Mouse (Mus musculus) heart, embryonic 12.5 days (tissue): Measurements from ENCODE around the gene Smim14. TPM values are rescaled to one million over a fixed set of nuclear protein-coding genes. Genes with fewer than 3 reads are reported as not detected.
A peak's percentile ranks its signal among the peaks of the same experiment; 100 is the strongest.

Experiments
- ATAC-seq: fragments of 200-750 bp; cut with Nextera tagmentation; 2 replicates; pipeline ENCODE4 v1.8.0; 2017; ENCODE audit warnings: moderate TSS enrichment, moderate library complexity; ENCODE audit not compliant: insufficient number of reproducible peaks, low FRiP score
- H3K27ac ChIP-seq: fragments of 300-500 bp; sonication (generic); 2 replicates; pipeline ENCODE4 v1.5.1; 2016; ENCODE audit warnings: mild to moderate bottlenecking, moderate library complexity; ENCODE audit not compliant: poor library complexity, severe bottlenecking
- H3K27me3 ChIP-seq: fragments of 300-500 bp; sonication (generic); replicated peaks from 2 replicates; pipeline ENCODE4 v1.6.1; 2016; ENCODE audit warnings: mild to moderate bottlenecking, moderate library complexity
- H3K36me3 ChIP-seq: fragments of 300-500 bp; sonication (generic); 2 replicates; pipeline ENCODE4 v1.6.1; 2016; ENCODE audit warnings: mild to moderate bottlenecking, moderate library complexity
- H3K4me1 ChIP-seq: fragments of 300-500 bp; sonication (generic); replicated peaks from 2 replicates; pipeline ENCODE4 v1.6.1; 2016; ENCODE audit warnings: mild to moderate bottlenecking
- H3K4me2 ChIP-seq: fragments of 300-500 bp; sonication (generic); 2 replicates; pipeline ENCODE4 v1.6.1; 2016; ENCODE audit warnings: mild to moderate bottlenecking, moderate library complexity
- H3K4me3 ChIP-seq: fragments of 300-500 bp; sonication (generic); 2 replicates; pipeline ENCODE4 v1.5.1; 2016; ENCODE audit warnings: mild to moderate bottlenecking
- H3K9ac ChIP-seq: fragments of 300-500 bp; sonication (generic); 2 replicates; pipeline ENCODE4 v1.6.1; 2016; ENCODE audit warnings: mild to moderate bottlenecking, moderate library complexity
- H3K9me3 ChIP-seq: fragments of 300-500 bp; sonication (generic); replicated peaks from 2 replicates; pipeline ENCODE4 v1.6.1; 2016; ENCODE audit warnings: mild to moderate bottlenecking, moderate library complexity
- WGBS: fragments of 180-500 bp; shearing (Covaris S2); methylation state at CpG from one replicate; pipeline ENCODE4 v1.1.7; 2016; 5-methylcytosine and 5-hydroxymethylcytosine counted together
- polyA plus RNA-seq: library from polyadenylated mRNA; unstranded; fragments of >200 nt; fragmentation: Nextera tagmentation; extraction: Ambion mirVana; gene quantifications from 2 replicates; pipeline ENCODE4 v1.2.1, GENCODE M21; 2016

Smim14 gene
- polyA plus RNA-seq, 1 experiment from 2014 or later = 124 TPM

DNA sequence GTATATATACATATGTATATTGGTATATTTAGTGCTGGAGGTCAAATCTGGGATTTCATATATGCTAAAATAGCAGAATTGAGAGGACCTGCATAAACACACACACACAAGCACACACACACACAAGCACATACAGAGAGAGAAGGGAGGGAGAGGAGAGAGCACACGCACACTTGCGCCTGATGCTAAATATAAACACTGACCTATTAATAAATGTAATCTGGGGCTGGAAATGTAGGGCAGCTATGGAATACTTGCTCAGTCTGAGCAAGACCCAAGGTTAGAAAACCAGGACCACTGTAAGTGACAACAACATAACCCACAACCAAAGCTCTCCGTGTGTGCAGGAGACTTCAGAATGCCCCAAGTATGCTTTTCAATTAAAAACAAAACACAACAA, 77.5 kb downstream of the Smim14 start:
- no peak overlapping the region for H3K4me2 ChIP-seq
- ATAC-seq = no peak
- no peaks in the 10 kb centered on the region for H3K9me3 ChIP-seq
- no peak overlapping the region for H3K9ac ChIP-seq
- peak overlapping the region; percentile 70 for H3K27ac ChIP-seq
- H3K27me3 ChIP-seq = no peaks in the 10 kb centered on the region
- H3K36me3 ChIP-seq = peaks cover 13% of the 10 kb centered on the region
- H3K4me1 ChIP-seq = peaks cover 54% of the 10 kb centered on the region
- H3K4me3 ChIP-seq = no peak overlapping the region
- WGBS = 52% methylated on average over 3 of the region's 3 CpGs

DNA sequence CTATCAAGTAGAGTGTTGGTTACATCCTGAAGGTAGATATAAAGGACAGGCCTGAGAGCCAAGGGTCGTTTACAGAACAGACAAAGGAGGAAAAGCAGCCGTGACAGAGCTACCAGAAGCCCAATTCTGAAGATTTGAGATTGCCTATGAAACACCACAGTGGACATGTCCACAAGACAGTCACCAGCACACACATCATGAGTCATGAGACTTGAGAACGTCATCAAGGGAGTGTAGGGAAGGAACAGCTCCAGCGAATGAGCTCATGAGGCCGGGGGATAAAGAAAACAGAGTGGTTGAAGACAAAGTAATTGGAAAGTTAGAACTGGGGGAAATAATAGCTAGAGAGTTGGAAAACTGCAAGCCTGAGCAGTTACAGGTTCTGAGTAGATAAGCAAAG, 79.1 kb downstream of the Smim14 start:
- no peak overlapping the region for H3K4me3 ChIP-seq
- no peaks in the 10 kb centered on the region for H3K27me3 ChIP-seq
- no peak overlapping the region for H3K9ac ChIP-seq
- no peak overlapping the region for H3K4me2 ChIP-seq
- ATAC-seq = peak; percentile 73
- WGBS = 31% methylated on average over 5 of the region's 5 CpGs
- no peaks in the 10 kb centered on the region for H3K9me3 ChIP-seq
- peaks cover 59% of the 10 kb centered on the region for H3K4me1 ChIP-seq
- peak overlapping the region; percentile 82 for H3K27ac ChIP-seq
- peaks cover 5% of the 10 kb centered on the region; the same call in 1 of the 2 replicates for H3K36me3 ChIP-seq

DNA sequence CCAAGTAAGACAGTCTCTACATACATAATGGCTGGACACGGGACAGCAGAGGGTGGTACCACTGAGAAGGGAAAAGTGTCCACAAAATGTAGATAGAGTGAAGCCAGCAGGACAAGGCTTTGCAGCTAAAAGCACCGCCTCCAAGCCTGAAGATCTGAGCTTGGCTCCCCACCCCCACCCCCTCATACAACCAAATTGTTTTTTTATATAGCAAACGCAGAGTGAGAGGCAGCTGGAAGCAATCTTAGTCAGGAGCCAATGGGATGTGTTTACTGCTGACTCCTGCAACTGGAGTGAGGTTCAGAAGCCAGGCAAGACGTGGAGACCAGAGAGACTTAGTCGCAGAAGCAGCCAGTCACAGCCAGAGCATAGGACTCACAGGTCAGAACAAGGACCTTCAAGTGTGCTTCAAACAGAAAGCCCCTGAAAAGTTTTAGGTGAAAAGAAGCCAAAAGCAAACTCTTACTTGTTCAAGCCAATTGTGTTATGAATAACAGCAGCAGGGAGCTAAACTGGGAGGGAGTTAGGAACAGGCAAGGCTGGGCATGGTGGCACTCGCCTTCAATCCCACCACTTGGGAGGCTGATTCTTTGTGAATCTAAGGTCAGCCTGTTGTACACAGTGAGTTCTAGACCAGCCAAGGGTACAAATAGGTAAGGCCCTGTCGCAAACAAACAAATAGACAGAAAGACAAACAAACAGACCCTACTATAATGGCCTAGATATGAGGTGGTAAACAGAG, 79.7 kb downstream of the Smim14 start:
- peaks cover 59% of the 10 kb centered on the region for H3K4me1 ChIP-seq
- peaks cover 9% of the 10 kb centered on the region for H3K36me3 ChIP-seq
- WGBS = 52% methylated on average over 7 of the region's 7 CpGs
- no peaks in the 10 kb centered on the region for H3K9me3 ChIP-seq
- no peak overlapping the region for H3K4me3 ChIP-seq
- ATAC-seq = no peak
- no peaks in the 10 kb centered on the region for H3K27me3 ChIP-seq
- H3K4me2 ChIP-seq = no peak overlapping the region
- no peak overlapping the region for H3K9ac ChIP-seq
- H3K27ac ChIP-seq = peak overlapping the region; percentile 82

DNA sequence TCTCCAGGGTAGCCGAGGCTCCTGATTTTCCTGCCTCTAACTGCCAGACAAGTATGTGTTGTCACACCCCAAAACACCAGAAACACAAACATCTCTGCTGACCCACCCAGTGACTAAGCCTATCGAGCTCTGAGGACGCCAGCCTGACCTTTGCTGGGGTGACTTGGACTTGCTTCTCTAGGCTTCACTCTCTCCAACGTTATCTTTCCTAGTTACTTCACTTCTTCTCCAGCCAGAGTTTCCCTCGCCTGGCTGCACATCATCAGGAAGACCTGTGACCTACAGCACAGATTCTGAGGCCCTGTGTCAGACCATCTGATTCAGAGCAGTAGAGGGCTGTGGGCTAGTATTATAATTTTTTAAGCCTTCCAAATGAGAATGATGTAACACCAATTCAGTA, 82.2 kb downstream of the Smim14 start:
- ATAC-seq = no peak
- Histone ChIP-seq H3K9me3 (no peaks in the 10 kb centered on the region), H3K9ac (no peak overlapping the region), H3K27ac (peak overlapping the region; percentile 60), H3K36me3 (peaks cover 20% of the 10 kb centered on the region), H3K4me3 (no peak overlapping the region), H3K4me2 (no peak overlapping the region), H3K27me3 (no peaks in the 10 kb centered on the region), H3K4me1 (peaks cover 55% of the 10 kb centered on the region)
- WGBS = 12% methylated on average over 5 of the region's 5 CpGs

DNA sequence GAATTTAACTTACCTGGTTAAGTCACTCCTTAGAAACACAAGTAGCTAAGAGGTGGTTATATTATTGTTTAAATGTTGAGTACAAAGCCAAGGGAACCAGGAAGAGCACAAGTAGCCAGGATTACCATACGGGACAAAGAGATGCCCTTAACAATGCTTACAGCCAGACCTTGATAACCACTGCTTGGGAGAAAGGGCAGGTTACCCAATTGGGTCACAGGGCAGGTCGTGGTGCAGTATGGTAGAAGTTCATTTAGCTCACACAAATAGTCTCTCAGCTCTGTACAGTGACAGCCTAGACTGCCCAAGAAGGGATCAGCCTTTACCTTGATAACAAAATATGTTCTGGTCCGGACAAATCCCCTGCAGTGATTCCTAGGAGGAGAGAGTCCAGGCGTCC, 88.0 kb downstream of the Smim14 start:
- H3K4me1 ChIP-seq = peaks cover 14% of the 10 kb centered on the region
- 67% methylated on average over 4 of the region's 4 CpGs for WGBS
- ATAC-seq = no peak
- H3K36me3 ChIP-seq = peaks cover 38% of the 10 kb centered on the region
- no peaks in the 10 kb centered on the region for H3K9me3 ChIP-seq
- no peaks in the 10 kb centered on the region for H3K27me3 ChIP-seq
- H3K4me3 ChIP-seq = no peak overlapping the region
- no peak overlapping the region for H3K27ac ChIP-seq
- no peak overlapping the region for H3K4me2 ChIP-seq
- no peak overlapping the region for H3K9ac ChIP-seq

DNA sequence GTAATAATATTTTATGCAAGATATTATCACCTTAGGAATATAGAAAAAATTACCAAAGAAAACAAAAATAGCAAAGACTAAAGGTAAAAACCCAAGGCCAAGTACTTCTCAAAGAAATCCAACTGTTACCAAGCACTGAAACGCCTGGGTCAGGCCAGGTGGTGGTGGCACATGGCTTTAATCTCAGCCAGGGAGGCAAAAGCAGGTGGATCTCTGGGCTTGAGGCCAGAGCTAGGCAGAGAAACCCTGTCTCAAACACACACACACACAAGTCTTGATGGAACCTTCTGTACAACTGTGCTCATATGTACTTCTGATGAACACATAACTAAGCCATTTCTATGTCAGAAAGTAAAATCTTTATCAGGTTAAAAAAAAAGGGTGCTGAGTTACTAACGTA, 89.2 kb downstream of the Smim14 start:
- peaks cover 22% of the 10 kb centered on the region for H3K4me1 ChIP-seq
- no peak overlapping the region for H3K27ac ChIP-seq
- H3K36me3 ChIP-seq = peaks cover 38% of the 10 kb centered on the region
- H3K4me2 ChIP-seq = no peak overlapping the region
- no peaks in the 10 kb centered on the region for H3K9me3 ChIP-seq
- 78% methylated on average over 2 of the region's 2 CpGs for WGBS
- no peak overlapping the region for H3K4me3 ChIP-seq
- no peaks in the 10 kb centered on the region for H3K27me3 ChIP-seq
- no peak overlapping the region for H3K9ac ChIP-seq
- no peak for ATAC-seq

DNA sequence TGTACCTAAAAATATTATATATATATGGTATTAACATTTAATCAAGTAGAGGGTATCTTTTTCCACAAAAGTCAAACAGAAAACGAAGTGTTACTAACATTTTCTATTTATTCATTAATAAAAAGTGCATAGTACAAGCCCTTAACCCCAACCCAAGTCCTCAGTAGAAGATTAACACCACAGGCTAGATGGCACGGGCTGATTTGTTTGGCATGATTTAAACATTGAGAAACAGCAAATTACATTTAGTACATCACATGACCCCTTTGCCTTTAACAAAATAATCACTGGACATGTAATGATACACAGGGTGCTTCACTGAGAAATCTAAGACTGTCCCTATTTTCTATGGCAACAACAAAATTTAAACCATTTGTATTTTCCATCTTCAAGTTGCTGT, 90.2 kb downstream of the Smim14 start:
- 80% methylated on average over 2 of the region's 2 CpGs for WGBS
- peaks cover 37% of the 10 kb centered on the region for H3K36me3 ChIP-seq
- no peaks in the 10 kb centered on the region for H3K27me3 ChIP-seq
- no peak overlapping the region for H3K9ac ChIP-seq
- no peak overlapping the region for H3K4me2 ChIP-seq
- H3K4me3 ChIP-seq = no peak overlapping the region
- no peak for ATAC-seq
- no peak overlapping the region for H3K27ac ChIP-seq
- no peaks in the 10 kb centered on the region for H3K9me3 ChIP-seq
- peaks cover 23% of the 10 kb centered on the region for H3K4me1 ChIP-seq

DNA sequence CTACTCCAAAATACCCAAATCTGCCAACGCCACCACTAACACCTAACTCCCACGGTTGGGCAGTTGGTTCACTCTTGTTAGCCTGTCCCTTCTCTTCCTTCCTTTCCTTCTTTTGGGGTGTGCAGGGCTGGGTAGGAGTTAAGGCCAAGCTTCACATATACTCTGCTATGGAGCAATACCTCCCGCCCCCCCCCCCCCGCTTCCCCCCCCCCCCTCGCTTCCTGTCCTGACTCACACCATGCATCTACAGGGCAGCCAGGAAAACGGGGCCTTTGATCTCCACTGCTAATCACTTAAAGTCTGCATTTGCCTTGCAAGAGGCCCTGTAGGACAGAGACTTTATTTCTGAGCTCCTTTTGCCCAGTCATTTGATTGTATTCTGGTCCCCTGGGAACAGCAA, 92.0 kb downstream of the Smim14 start:
- Histone ChIP-seq H3K27me3 (no peaks in the 10 kb centered on the region), H3K9me3 (no peaks in the 10 kb centered on the region), H3K9ac (no peak overlapping the region), H3K4me2 (no peak overlapping the region), H3K36me3 (peaks cover 26% of the 10 kb centered on the region), H3K27ac (peak overlapping the region; percentile 15; the same call in 1 of the 2 replicates), H3K4me3 (no peak overlapping the region), H3K4me1 (peaks cover 26% of the 10 kb centered on the region)
- peak; percentile 48; the same call in 1 of the 2 replicates for ATAC-seq
- WGBS = 28% methylated on average over 3 of the region's 6 CpGs

DNA sequence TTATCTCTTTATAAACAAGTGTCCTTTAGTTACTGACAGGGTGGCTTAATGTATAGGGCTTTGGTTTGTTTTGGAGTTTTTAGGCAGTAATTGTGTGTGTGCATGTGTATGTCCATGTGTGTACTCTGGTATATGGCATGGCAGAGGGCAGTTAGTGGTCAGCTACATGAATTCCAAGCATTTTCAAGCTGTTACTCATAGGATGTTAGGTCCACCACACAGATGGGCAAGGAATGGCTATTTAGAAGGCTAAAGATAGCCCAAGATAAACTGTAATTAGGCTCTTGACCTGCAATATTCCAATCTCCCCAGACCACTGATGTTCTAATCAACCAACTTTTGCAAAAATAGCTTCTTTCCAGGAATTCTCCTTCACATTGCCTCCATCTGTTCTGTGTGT, 98.9 kb downstream of the Smim14 start:
- no peak overlapping the region for H3K27ac ChIP-seq
- H3K27me3 ChIP-seq = no peaks in the 10 kb centered on the region
- ATAC-seq = no peak
- H3K36me3 ChIP-seq = peaks cover 6% of the 10 kb centered on the region; the same call in 1 of the 2 replicates
- no peak overlapping the region for H3K4me2 ChIP-seq
- no peak overlapping the region for H3K4me3 ChIP-seq
- no peak overlapping the region for H3K9ac ChIP-seq
- H3K4me1 ChIP-seq = peaks cover 45% of the 10 kb centered on the region
- no peaks in the 10 kb centered on the region for H3K9me3 ChIP-seq

DNA sequence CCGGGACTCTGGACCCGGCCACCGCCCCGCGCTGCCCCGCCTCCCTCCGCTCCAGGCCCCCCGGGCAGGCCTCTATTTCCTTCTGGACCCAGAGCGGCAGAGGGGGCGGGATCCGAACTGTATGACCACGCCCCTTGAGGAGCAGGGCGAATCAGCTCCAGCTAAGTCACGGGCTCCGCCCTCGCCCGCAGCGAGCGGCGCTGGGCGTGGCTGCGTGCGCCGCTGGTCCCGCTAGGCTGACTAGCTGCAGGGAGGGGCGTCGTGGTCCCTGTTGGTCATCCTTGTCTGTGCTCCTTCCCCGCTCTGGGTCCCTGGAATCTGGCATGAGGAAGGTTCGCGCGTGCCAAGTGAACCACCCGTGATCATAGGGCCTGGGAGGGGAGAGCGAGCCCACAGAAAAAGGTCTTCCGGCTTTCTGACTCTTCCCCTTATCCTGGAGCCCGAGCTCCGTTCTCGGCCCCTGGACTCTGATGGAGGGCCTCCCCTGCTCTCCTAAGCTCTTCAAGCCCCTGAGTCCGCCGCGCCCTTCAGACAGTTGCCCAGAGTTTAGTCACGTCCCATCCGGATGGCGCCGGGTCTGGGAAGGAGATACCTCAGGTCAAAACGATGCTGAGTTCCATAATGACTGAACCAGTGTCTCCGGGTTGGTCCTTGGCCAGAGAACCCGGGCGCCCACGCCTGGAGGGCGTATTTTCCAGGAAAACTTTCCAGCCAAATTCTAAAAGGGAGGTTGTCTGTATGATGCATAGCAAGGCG, 101.0 kb downstream of the Smim14 start, which contains the start of gene Ugdh:
TSS of gene Ugdh (minus strand) at position 144 of the 756 bp plus-strand sequence.
- WGBS = under 1% methylated on average over 50 of the region's 51 CpGs
- Histone ChIP-seq H3K4me1 (peaks cover 46% of the 10 kb centered on the region), H3K36me3 (0 out of 2 replicates have a peak, but pooled peaks cover 3% of the 10 kb centered on the region), H3K27ac (peak within 1 kb of the TSS; percentile 96), H3K4me2 (peak within 1 kb of the TSS; percentile 92), H3K4me3 (peak within 1 kb of the TSS; percentile 94), H3K27me3 (no peaks in the 10 kb centered on the region), H3K9me3 (no peaks in the 10 kb centered on the region), H3K9ac (peak within 1 kb of the TSS; percentile 92)
- peak; percentile 98 for ATAC-seq

DNA sequence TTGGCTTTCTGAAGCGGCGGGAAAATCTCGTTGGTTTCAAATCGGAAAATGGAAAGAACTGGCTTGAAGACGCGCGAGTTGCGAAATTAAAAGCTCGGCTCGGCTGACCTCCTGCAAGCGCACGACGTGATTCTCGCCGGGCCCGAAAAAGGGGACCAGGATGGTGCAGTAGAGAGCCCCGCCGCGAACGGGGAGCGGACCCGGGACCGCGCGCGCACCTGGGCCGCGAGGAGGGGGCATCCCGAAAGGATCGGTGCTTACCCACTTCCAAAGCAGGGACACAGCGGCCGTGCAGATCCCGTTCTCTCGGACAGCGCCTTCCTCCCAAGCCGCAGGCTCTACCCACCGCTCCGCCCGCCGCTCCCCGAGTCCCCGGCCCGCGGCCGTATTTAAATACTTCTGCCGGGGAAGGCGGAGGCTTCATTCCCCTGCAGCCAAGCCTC, 101.6 kb downstream of the Smim14 start:
- Histone ChIP-seq H3K9me3 (no peaks in the 10 kb centered on the region), H3K27ac (peak overlapping the region; percentile 88), H3K4me2 (peak overlapping the region; percentile 92), H3K4me1 (peaks cover 44% of the 10 kb centered on the region), H3K36me3 (0 out of 2 replicates have a peak, but pooled peaks cover 7% of the 10 kb centered on the region), H3K4me3 (peak overlapping the region; percentile 94), H3K27me3 (no peaks in the 10 kb centered on the region), H3K9ac (peak overlapping the region; percentile 92)
- ATAC-seq = no peak
- WGBS = under 1% methylated on average over 44 of the region's 47 CpGs
